9 mouse cellular contexts compared by ENCODE assay signal in genomic region chr2:27915726-27916125, GRCm38 (mm10). TPM values are rescaled to one million over a fixed set of nuclear protein-coding genes. Genes with fewer than 3 reads are reported as not detected.
A peak's percentile ranks its signal among the peaks of the same experiment; 100 is the strongest.
DNase-seq lines count a peak whose midpoint lies in the region; ATAC-seq and TF ChIP-seq lines count a peak whose summit lies in the region.
"Had no signal": no experiment of that assay in that cellular context is flagged by ENCODE, and none has a peak within 500 bp of the region (broad histone marks: within the 10 kb centered on the region; RNA-seq: fewer than 3 reads in every experiment).

No protein-coding gene starts in this region.

- no peaks in the 10 kb centered on the region for H3K4me1 ChIP-seq in midbrain, postnatal 0 days (ENCODE audit: insufficient read depth, low read length)
- no peaks in the 10 kb centered on the region for H3K4me1 ChIP-seq in midbrain, embryonic 14.5 days (ENCODE audit: control insufficient read depth, insufficient read depth, low read length)
- H3K4me1 ChIP-seq: megakaryocyte, embryonic 14.5 days had no signal

- no peak overlapping the region for H3K9ac ChIP-seq in midbrain, postnatal 0 days (replicated peaks; ENCODE audit: low read length, poor library complexity, severe bottlenecking)
- H3K9ac ChIP-seq in midbrain, embryonic 14.5 days (replicated peaks; ENCODE audit: low read length): no peak overlapping the region

- H3K36me3 ChIP-seq in midbrain, postnatal 0 days (ENCODE audit: insufficient read depth, low read length): no peaks in the 10 kb centered on the region
- no peaks in the 10 kb centered on the region for H3K36me3 ChIP-seq in midbrain, embryonic 14.5 days (ENCODE audit: control insufficient read depth, insufficient read depth, low read length)

- peak; percentile 25 for DNase-seq in embryo, embryonic 11 days
- DNase-seq in embryo, embryonic 10.5 days (ENCODE audit: low spot score): no peak
- DNase-seq in midbrain, postnatal 0 days (ENCODE audit: low spot score): no peak
- no peak for DNase-seq in midbrain, embryonic 14.5 days
- peak; percentile 14 for DNase-seq in induced T-regulatory cell, adult 2 months (ENCODE audit: low read depth)
- peak; percentile 43 for DNase-seq in thymus, postnatal 14 days
- DNase-seq in spleen, postnatal 14 days (ENCODE audit: low spot score in 2 of 2): no peak
- no peak for DNase-seq in spleen, postnatal 36 days (ENCODE audit: low spot score in 2 of 2)

- ATAC-seq in midbrain, postnatal 0 days (ENCODE audit: low FRiP score): no peak
- no peak for ATAC-seq in midbrain, embryonic 14.5 days (ENCODE audit: low FRiP score, low TSS enrichment)

- no peak overlapping the region for H3K4me2 ChIP-seq in midbrain, postnatal 0 days (ENCODE audit: low read depth, low read length, poor library complexity, severe bottlenecking)
- no peak overlapping the region for H3K4me2 ChIP-seq in midbrain, embryonic 14.5 days (ENCODE audit: low read length)

- H3K27me3 ChIP-seq in midbrain, postnatal 0 days (ENCODE audit: insufficient read depth, low read length): no peaks in the 10 kb centered on the region
- H3K27me3 ChIP-seq in midbrain, embryonic 14.5 days (ENCODE audit: control insufficient read depth, insufficient read depth, low read length): no peaks in the 10 kb centered on the region

- peak; percentile 53 for TF ChIP-seq CTCF in midbrain, postnatal 0 days (IDR thresholded peaks at IDR 0.05)

- no peaks in the 10 kb centered on the region for H3K9me3 ChIP-seq in midbrain, postnatal 0 days (ENCODE audit: low read length)
- H3K9me3 ChIP-seq in midbrain, embryonic 14.5 days (ENCODE audit: control insufficient read depth, low read length): no peaks in the 10 kb centered on the region

- WGBS in midbrain, postnatal 0 days: 70% methylated on average over 4 of the region's 4 CpGs
- WGBS in midbrain, embryonic 14.5 days: 72% methylated on average over 4 of the region's 4 CpGs

- H3K4me3 ChIP-seq in midbrain, postnatal 0 days (ENCODE audit: low read depth, low read length): no peak overlapping the region
- no peak overlapping the region for H3K4me3 ChIP-seq in midbrain, embryonic 14.5 days (replicated peaks; ENCODE audit: low read depth, low read length)
- H3K4me3 ChIP-seq: megakaryocyte, embryonic 14.5 days had no signal

- H3K27ac ChIP-seq in midbrain, postnatal 0 days (ENCODE audit: low read depth, low read length): no peak overlapping the region
- no peak overlapping the region for H3K27ac ChIP-seq in midbrain, embryonic 14.5 days (replicated peaks; ENCODE audit: low read depth, low read length)

RNA-seq across cellular contexts. Expression of gene Col5a1, which starts 29.5 kb away (rescaled TPM):
- total RNA-seq in midbrain, postnatal 0 days (2014; rRNA removed): 16.9 and 23.4 TPM in 2 replicates
- 5.4 and 5.6 TPM in 2 replicates for polyA plus RNA-seq in midbrain, postnatal 0 days (2015; fragmentation: Nextera tagmentation; extraction: Ambion mirVana)
- 2.8 and 8.5 TPM in 2 replicates for polyA plus RNA-seq in midbrain, embryonic 14.5 days (2014; fragmentation: Nextera tagmentation; extraction: Ambion mirVana)

Comparison
In these comparisons a context has a peak if more than half of its experiments do, and no peak if none do; other contexts are left out.
1. DNase-seq: peak in embryo, embryonic 11 days (single experiment), induced T-regulatory cell, adult 2 months (single experiment) and thymus, postnatal 14 days (single experiment); none in embryo, embryonic 10.5 days (single experiment), midbrain, postnatal 0 days (single experiment), midbrain, embryonic 14.5 days (single experiment), spleen, postnatal 14 days (0 of 2) and spleen, postnatal 36 days (0 of 2).